Comparison of ENCODE assay signal across 13 mouse cellular contexts in genomic region chr15:92434605-92435004, GRCm38 (mm10). TPM values are rescaled to one million over a fixed set of nuclear protein-coding genes. Genes with fewer than 3 reads are reported as not detected.
A peak's percentile ranks its signal among the peaks of the same experiment; 100 is the strongest.
DNase-seq lines count a peak whose midpoint lies in the region; ATAC-seq and TF ChIP-seq lines count a peak whose summit lies in the region.
"Had no signal": no experiment of that assay in that cellular context is flagged by ENCODE, and none has a peak within 500 bp of the region (broad histone marks: within the 10 kb centered on the region; RNA-seq: fewer than 3 reads in every experiment).

No protein-coding gene starts in this region.

- no peak for DNase-seq in gastrocnemius, adult 2 months
- DNase-seq in gastrocnemius, postnatal 14 days, result no peak
- DNase-seq in lung, embryonic 14.5 days, result peak; percentile 78
- no peak for DNase-seq in lung, postnatal 36 days
- DNase-seq in c-Kit-positive CD71-negative TER-119-negative erythroid progenitor cells, embryonic 14.5 days (ENCODE audit: low read depth), result peak; percentile 5
- peak; percentile 71 for DNase-seq in retina, postnatal 1 day
- DNase-seq in gastrocnemius, adult 18-20 months (ENCODE audit: low spot score), result no peak
- DNase-seq: kidney, postnatal 25 days; thymus, postnatal 36 days had no signal

- no peaks in the 10 kb centered on the region for H3K36me3 ChIP-seq in lung, embryonic 14.5 days (ENCODE audit: insufficient read depth)

- H3K9me3 ChIP-seq in lung, embryonic 14.5 days (ENCODE audit: low read depth, low read length), result no peaks in the 10 kb centered on the region

- intact Hi-C loops in gastrocnemius, adult 2 months (cut with DNase I), result loop anchor here (10.0 kb wide), 1 partner anchor 170 kb away; no protein-coding TSS in a partner anchor
- intact Hi-C loops in gastrocnemius, postnatal 14 days (cut with DNase I; ENCODE audit: low total_unique reads), result no loop called here

- no peak overlapping the region for H3K4me2 ChIP-seq in lung, embryonic 14.5 days
- H3K4me2 ChIP-seq: heart, embryonic 11.5 days had no signal

- no peaks in the 10 kb centered on the region for H3K27me3 ChIP-seq in lung, embryonic 14.5 days (ENCODE audit: insufficient read depth, low read length)

- WGBS in lung, embryonic 14.5 days, result 5% methylated on average over 6 of the region's 6 CpGs

- H3K4me3 ChIP-seq in gastrocnemius, adult 2 months, result no peak overlapping the region
- no peak overlapping the region for H3K4me3 ChIP-seq in lung, embryonic 14.5 days (ENCODE audit: low read depth, low read length)
- H3K4me3 ChIP-seq: erythroblast, embryonic 14.5 days had no signal

- H3K27ac ChIP-seq in gastrocnemius, adult 2 months, result no peak overlapping the region
- H3K27ac ChIP-seq in lung, embryonic 14.5 days (ENCODE audit: low read depth), result no peak overlapping the region
- H3K27ac ChIP-seq: liver, embryonic 14.5 days had no signal

- no peak for ATAC-seq in lung, embryonic 14.5 days (ENCODE audit: insufficient read depth)
- ATAC-seq in monocyte, adult 5-6 weeks (replicated peaks; ENCODE audit: insufficient number of reproducible peaks, low FRiP score, low TSS enrichment, poor library complexity, severe bottlenecking), result no peak

- H3K4me1 ChIP-seq in lung, embryonic 14.5 days (ENCODE audit: insufficient read depth), result no peaks in the 10 kb centered on the region

- no peak overlapping the region for H3K9ac ChIP-seq in lung, embryonic 14.5 days
- H3K9ac ChIP-seq: liver, embryonic 14.5 days had no signal

- TF ChIP-seq CTCF in gastrocnemius, adult 2 months (IDR thresholded peaks at IDR 0.05), result peak; percentile 69
- TF ChIP-seq CTCF in lung, embryonic 14.5 days (IDR thresholded peaks at IDR 0.05; ENCODE audit: low read depth), result peak; percentile 70

RNA-seq across cellular contexts. Expression of gene Pdzrn4, which starts 37.9 kb away (rescaled TPM):
- total RNA-seq in gastrocnemius, adult 2 months (2021), result under 1 TPM; 0.39 to 0.64 TPM
- total RNA-seq in gastrocnemius, postnatal 14 days (2021), result 1 to 10 TPM in 1 of 2 experiments, under 1 TPM in 1; 0.33 to 1.2 TPM
- polyA plus RNA-seq in lung, embryonic 14.5 days (2014; fragmentation: Nextera tagmentation; extraction: Ambion mirVana), result 1.8 TPM in 2 replicates
- total RNA-seq in monocyte, adult 5-6 weeks (2017), result not detected in 3 replicates
- total RNA-seq in gastrocnemius, adult 18-20 months (2021), result 1 to 10 TPM in 1 of 2 experiments, under 1 TPM in 1; 0.41 to 1.1 TPM
- polyA plus RNA-seq: liver, embryonic 14.5 days had no signal

Comparison
In these comparisons a context has a peak if more than half of its experiments do, and no peak if none do; other contexts are left out.
1. DNase-seq: peak in lung, embryonic 14.5 days (single experiment), c-Kit-positive CD71-negative TER-119-negative erythroid progenitor cells, embryonic 14.5 days (single experiment) and retina, postnatal 1 day (single experiment); none in gastrocnemius, adult 2 months (single experiment), gastrocnemius, postnatal 14 days (single experiment), lung, postnatal 36 days (single experiment) and gastrocnemius, adult 18-20 months (single experiment).